Mouse (Mus musculus): Measurements from ENCODE around the gene Fmo6.

GRCm38 (mm10) chr1:162879595-162880369 is 57.5 kb downstream of the Fmo6 start:
- no peak for TF ChIP-seq POLR2A (IDR thresholded peaks at IDR 0.05; ENCODE audit: extremely low read depth, insufficient read depth, low read length)
- TF ChIP-seq CTCF (IDR thresholded peaks at IDR 0.05; ENCODE audit: extremely low read depth, insufficient read depth, low read length): peak; percentile 62

Measured in cortical plate, adult 2 months (tissue).